Comparison of ENCODE assay signal across 28 mouse cellular contexts in the genomic region with DNA sequence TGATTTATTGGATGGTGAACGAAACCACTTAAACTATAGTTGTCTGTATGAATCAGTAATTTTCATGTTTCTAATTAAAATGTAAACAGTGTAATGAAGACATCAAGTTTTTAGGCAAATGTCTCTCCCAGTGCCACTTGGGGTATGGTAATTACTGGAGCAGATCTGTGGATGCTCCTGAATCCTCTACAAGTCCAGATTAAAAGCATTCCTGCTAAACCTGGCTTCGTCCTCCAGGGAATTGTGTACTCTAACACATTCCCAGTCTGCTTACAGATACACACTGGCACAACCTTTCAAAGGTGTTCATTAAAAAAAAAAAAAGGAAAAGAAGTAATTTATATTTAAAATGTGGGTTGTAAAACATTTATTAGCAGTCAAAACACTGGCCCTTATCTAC. TPM values are rescaled to one million over a fixed set of nuclear protein-coding genes. Genes with fewer than 3 reads are reported as not detected.
"Had no signal": no experiment of that assay in that cellular context is flagged by ENCODE, and none has a peak within 500 bp of the region (broad histone marks: within the 10 kb centered on the region; RNA-seq: fewer than 3 reads in every experiment).

No protein-coding gene starts in this region.

- DNase-seq: cerebellum, adult 2 months; cerebellum, adult 8-10 months; cerebellum, adult 9-10 months; cerebellum, adult 9-11 months; cerebellum, postnatal 10 days; cerebellum, postnatal 14 days; cerebellum, postnatal 25 days; embryo, embryonic 11 days; forebrain, postnatal 0 days; gastrocnemius, adult 2 months; gastrocnemius, postnatal 10 days; gastrocnemius, postnatal 14 days; gastrocnemius, postnatal 25 days; gastrocnemius, postnatal 36 days; heart, adult 11 months; heart, adult 18-20 months; heart, adult 2 months had no signal

- H3K9me3 ChIP-seq: embryonic facial prominence, embryonic 10.5 days; embryonic facial prominence, embryonic 12.5 days; embryonic facial prominence, embryonic 13.5 days; embryonic facial prominence, embryonic 15.5 days; forebrain, embryonic 10.5 days; forebrain, embryonic 13.5 days; forebrain, embryonic 15.5 days had no signal

- H3K4me3 ChIP-seq: embryonic facial prominence, embryonic 10.5 days; embryonic facial prominence, embryonic 12.5 days; embryonic facial prominence, embryonic 13.5 days; embryonic facial prominence, embryonic 15.5 days; erythroblast, embryonic 14.5 days; forebrain, embryonic 10.5 days; forebrain, embryonic 13.5 days; forebrain, embryonic 15.5 days; gastrocnemius, adult 2 months; heart, adult 2 months had no signal

- H3K27ac ChIP-seq: embryonic facial prominence, embryonic 10.5 days; embryonic facial prominence, embryonic 12.5 days; embryonic facial prominence, embryonic 13.5 days; embryonic facial prominence, embryonic 15.5 days; forebrain, embryonic 10.5 days; forebrain, embryonic 13.5 days; forebrain, embryonic 15.5 days; gastrocnemius, adult 2 months had no signal

- H3K27me3 ChIP-seq: embryonic facial prominence, embryonic 12.5 days; embryonic facial prominence, embryonic 13.5 days; embryonic facial prominence, embryonic 15.5 days had no signal

- ATAC-seq: forebrain, embryonic 13.5 days; forebrain, embryonic 14.5 days; forebrain, embryonic 15.5 days; forebrain, postnatal 0 days had no signal

- H3K36me3 ChIP-seq: embryonic facial prominence, embryonic 10.5 days; embryonic facial prominence, embryonic 12.5 days; embryonic facial prominence, embryonic 13.5 days; embryonic facial prominence, embryonic 15.5 days; forebrain, embryonic 10.5 days; forebrain, embryonic 15.5 days had no signal

- H3K4me2 ChIP-seq: embryonic facial prominence, embryonic 12.5 days; embryonic facial prominence, embryonic 13.5 days; embryonic facial prominence, embryonic 15.5 days; forebrain, embryonic 13.5 days; forebrain, embryonic 15.5 days had no signal

- H3K9ac ChIP-seq: embryonic facial prominence, embryonic 12.5 days; embryonic facial prominence, embryonic 13.5 days; embryonic facial prominence, embryonic 15.5 days; forebrain, embryonic 13.5 days; forebrain, embryonic 15.5 days; forebrain, postnatal 0 days had no signal

RNA-seq across cellular contexts. Expression of a gene that starts 20.0 kb away (rescaled TPM):
- total RNA-seq: common myeloid progenitor, adult 5-6 weeks; granulocyte monocyte progenitor cell, adult 5-6 weeks had no signal
- polyA plus RNA-seq: erythroblast, embryonic 14.5 days had no signal
